Mouse (Mus musculus) midbrain, embryonic 14.5 days (tissue): Measurements from ENCODE around the gene Map2k5. TPM values are rescaled to one million over a fixed set of nuclear protein-coding genes. Genes with fewer than 3 reads are reported as not detected.

ENCODE experiments used
- ATAC-seq: fragments of 200-750 bp; cut with Nextera tagmentation; 2 replicates; pipeline ENCODE4 v1.8.0; 2017; ENCODE audit warnings: moderate number of reproducible peaks, moderate library complexity; ENCODE audit not compliant: low FRiP score, low TSS enrichment
- DNase-seq: peaks from one replicate; pipeline ENCODE4 v3.0.0-alpha.2; 2015
- H3K27ac ChIP-seq: fragments of 300-500 bp; sonication (generic); replicated peaks from 2 replicates; pipeline ENCODE4 v1.5.1; 2014; ENCODE audit warnings: mild to moderate bottlenecking, low read depth, low read length, moderate library complexity
- H3K27me3 ChIP-seq: fragments of 300-500 bp; sonication (generic); 2 replicates; pipeline ENCODE4 v1.6.1; 2014; ENCODE audit warnings: low read length, control low read depth, mixed read lengths; ENCODE audit not compliant: control insufficient read depth, insufficient read depth
- H3K36me3 ChIP-seq: fragments of 300-500 bp; sonication (generic); 2 replicates; pipeline ENCODE4 v1.6.1; 2014; ENCODE audit warnings: low read length, control low read depth; ENCODE audit not compliant: control insufficient read depth, insufficient read depth
- H3K4me1 ChIP-seq: fragments of 300-500 bp; sonication (generic); 2 replicates; pipeline ENCODE4 v1.6.1; 2014; ENCODE audit warnings: mild to moderate bottlenecking, antibody characterized with exemption, low read length, control low read depth; ENCODE audit not compliant: control insufficient read depth, insufficient read depth
- H3K4me2 ChIP-seq: fragments of 300-500 bp; sonication (generic); 2 replicates; pipeline ENCODE4 v1.6.1; 2014; ENCODE audit warnings: mild to moderate bottlenecking, low read length, moderate library complexity
- H3K4me3 ChIP-seq: fragments of 300-500 bp; sonication (generic); replicated peaks from 2 replicates; pipeline ENCODE4 v1.5.1; 2014; ENCODE audit warnings: low read depth, low read length
- H3K9ac ChIP-seq: fragments of 300-500 bp; sonication (generic); replicated peaks from 2 replicates; pipeline ENCODE4 v1.6.1; 2014; ENCODE audit warnings: mild to moderate bottlenecking, low read length, moderate library complexity
- H3K9me3 ChIP-seq: fragments of 300-500 bp; sonication (generic); 2 replicates; pipeline ENCODE4 v1.6.1; 2016; ENCODE audit warnings: low read length, control low read depth, mixed read lengths; ENCODE audit not compliant: control insufficient read depth
- WGBS: fragments of 180-500 bp; shearing (Covaris S2); extraction: QIAGEN DNeasy Blood & Tissue Kit; methylation state at CpG from one replicate; pipeline ENCODE4 v1.1.7; 2014; 5-methylcytosine and 5-hydroxymethylcytosine counted together
- polyA plus RNA-seq: library from polyadenylated mRNA; unstranded; fragments of >200 nt; fragmentation: Nextera tagmentation; extraction: Ambion mirVana; gene quantifications from 2 replicates; pipeline ENCODE4 v1.2.1, GENCODE M21; 2014

The Map2k5 gene
- polyA plus RNA-seq, 1 experiment from 2014 or later: 43.9 TPM

DNA sequence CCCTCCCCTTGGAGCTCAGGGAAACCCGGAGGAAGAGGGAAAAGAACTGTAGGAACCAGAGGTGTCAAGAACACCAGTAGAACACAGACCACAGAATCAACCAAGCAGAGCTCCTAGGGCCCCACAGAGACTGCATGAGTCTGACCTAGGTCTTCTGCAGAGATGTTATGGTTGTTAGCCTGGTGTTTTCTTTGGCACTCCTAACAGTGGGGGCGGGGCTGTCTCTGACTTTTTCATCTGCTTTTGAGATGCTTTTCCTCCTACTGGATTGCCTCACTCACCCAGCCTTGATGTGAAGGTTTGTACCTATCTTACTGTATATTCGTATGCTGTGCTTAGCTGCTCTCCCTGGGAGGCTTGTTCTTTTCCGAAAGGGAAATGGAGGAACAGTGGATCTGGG, 23.5 kb downstream of the Map2k5 start:
- Histone ChIP-seq H3K36me3 (0 out of 2 replicates have a peak, but pooled peaks cover 5% of the 10 kb centered on the region), H3K4me3 (no peak overlapping the region), H3K4me1 (no peaks in the 10 kb centered on the region), H3K9me3 (no peaks in the 10 kb centered on the region), H3K27me3 (no peaks in the 10 kb centered on the region), H3K27ac (no peak overlapping the region), H3K9ac (no peak overlapping the region), H3K4me2 (no peak overlapping the region)
- WGBS: 89% methylated on average over 4 of the region's 4 CpGs
- no peak for ATAC-seq
- no peak for DNase-seq

DNA sequence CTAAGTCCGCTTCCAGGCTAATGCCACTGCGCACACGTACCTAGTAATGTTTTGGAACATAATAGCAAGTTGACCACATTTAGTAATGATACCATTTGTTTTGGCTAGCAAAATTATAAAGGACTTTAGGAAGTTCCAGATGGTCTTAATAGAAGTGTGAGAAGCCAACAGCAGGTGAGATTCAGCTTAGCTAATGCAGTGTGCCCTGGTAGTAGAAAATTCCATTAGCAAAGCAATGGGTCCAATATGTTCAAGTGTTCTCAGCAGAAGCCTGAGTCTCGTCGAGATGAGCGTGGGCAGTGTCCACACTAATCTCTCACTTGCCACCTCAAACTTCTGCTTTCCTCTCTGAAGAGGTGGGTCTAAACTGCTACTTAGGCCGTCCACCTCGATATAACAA, 27.7 kb downstream of the Map2k5 start:
- Histone ChIP-seq H3K4me1 (no peaks in the 10 kb centered on the region), H3K4me2 (no peak overlapping the region), H3K36me3 (0 out of 2 replicates have a peak, but pooled peaks cover under 1% of the 10 kb centered on the region), H3K27me3 (no peaks in the 10 kb centered on the region), H3K27ac (no peak overlapping the region), H3K9me3 (no peaks in the 10 kb centered on the region), H3K9ac (no peak overlapping the region), H3K4me3 (no peak overlapping the region)
- WGBS: 93% methylated on average over 8 of the region's 8 CpGs
- no peak for DNase-seq
- ATAC-seq: no peak

DNA sequence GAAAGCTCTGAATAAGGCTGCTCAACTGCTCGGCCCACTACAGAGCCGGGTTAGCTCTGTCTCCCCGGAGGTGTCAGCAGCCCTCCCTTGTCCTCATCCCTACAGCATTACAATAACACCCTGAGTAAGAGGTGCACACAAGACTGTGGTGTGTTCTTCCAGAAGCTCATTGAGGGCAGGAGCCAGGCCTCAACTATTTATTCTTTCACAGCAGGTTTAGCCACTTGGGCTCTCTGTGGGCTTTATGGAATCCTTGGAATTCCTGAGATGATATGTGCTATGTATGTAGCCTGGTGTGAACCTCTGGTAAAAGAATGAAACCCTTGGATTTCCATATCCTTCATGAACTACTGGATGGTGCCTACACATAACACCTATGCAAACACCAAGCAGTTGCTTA, 28.5 kb downstream of the Map2k5 start:
- DNase-seq (no peak), ATAC-seq (no peak)
- Histone ChIP-seq H3K27me3 (no peaks in the 10 kb centered on the region), H3K4me3 (no peak overlapping the region), H3K36me3 (no peaks in the 10 kb centered on the region), H3K27ac (no peak overlapping the region), H3K4me1 (no peaks in the 10 kb centered on the region), H3K9ac (no peak overlapping the region), H3K4me2 (no peak overlapping the region), H3K9me3 (no peaks in the 10 kb centered on the region)
- 83% methylated on average over 3 of the region's 3 CpGs for WGBS

DNA sequence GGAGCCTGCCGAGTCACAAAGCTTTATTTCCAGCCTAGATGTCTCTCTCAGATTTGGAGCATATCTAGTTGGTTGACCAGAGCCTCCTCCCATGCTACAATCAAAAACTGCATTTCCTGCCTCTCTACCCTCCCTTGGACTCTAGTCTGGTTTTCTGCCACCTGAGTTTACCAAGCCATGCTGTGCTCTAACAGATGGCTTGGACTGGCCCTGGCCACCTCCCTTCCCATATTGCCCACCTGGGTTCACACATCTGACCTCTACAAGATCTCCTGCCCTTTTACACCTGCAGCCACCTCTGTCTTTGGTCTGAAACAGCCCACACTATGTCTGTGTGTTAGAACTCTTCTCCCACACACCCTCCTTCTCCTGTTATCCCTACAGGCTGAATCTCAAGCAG, 29.6 kb downstream of the Map2k5 start:
- 69% methylated on average over 1 of the region's 1 CpGs for WGBS
- Histone ChIP-seq H3K27me3 (no peaks in the 10 kb centered on the region), H3K4me1 (no peaks in the 10 kb centered on the region), H3K36me3 (no peaks in the 10 kb centered on the region), H3K9ac (no peak overlapping the region), H3K4me3 (no peak overlapping the region), H3K27ac (no peak overlapping the region), H3K4me2 (no peak overlapping the region), H3K9me3 (no peaks in the 10 kb centered on the region)
- DNase-seq (no peak), ATAC-seq (no peak)

DNA sequence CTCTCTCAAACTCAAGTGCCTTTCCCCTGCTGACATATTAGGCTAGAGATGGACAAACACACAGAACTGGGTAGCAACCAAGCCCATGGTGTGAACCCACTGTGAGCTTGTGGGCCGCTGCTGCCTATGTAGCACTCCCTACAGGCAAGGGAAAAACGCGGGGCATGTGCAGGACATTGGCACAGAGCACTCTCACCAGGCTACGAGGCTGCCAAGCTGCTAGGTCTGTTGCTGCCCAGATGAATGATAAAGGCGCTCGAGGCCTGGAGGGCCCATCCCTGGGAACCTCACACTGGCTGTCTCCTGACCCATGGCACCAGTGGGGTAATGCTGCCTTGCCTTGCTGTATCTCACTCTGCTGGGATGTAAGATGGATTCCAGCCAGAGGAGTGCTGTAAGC, 31.7 kb downstream of the Map2k5 start:
- no peak overlapping the region for H3K9ac ChIP-seq
- no peak for DNase-seq
- no peaks in the 10 kb centered on the region for H3K4me1 ChIP-seq
- H3K27ac ChIP-seq: no peak overlapping the region
- ATAC-seq: no peak
- H3K4me2 ChIP-seq: no peak overlapping the region
- no peaks in the 10 kb centered on the region for H3K27me3 ChIP-seq
- H3K4me3 ChIP-seq: no peak overlapping the region
- H3K9me3 ChIP-seq: no peaks in the 10 kb centered on the region
- WGBS: 85% methylated on average over 6 of the region's 6 CpGs
- no peaks in the 10 kb centered on the region for H3K36me3 ChIP-seq

DNA sequence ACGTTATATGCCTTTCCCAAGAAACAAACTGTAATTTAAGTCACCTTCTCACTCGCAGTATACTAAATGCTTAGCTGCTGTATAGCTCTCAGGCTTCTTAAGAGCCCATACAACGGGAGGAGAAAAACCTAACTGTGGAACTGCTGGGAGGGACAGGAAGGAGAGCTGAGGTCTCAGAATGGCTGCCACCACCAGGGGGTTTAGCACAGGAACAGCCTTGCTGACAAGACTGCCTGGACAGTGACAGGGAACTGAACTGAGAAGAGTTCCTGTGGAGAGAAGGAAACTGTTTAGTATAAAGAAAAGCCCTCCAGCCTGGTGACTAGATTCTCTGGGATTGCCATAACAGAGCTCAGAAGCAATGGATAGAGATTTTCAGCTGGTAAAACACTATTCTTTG, 35.9 kb downstream of the Map2k5 start:
- no peak overlapping the region for H3K9ac ChIP-seq
- 78% methylated on average over 3 of the region's 3 CpGs for WGBS
- peaks cover 11% of the 10 kb centered on the region; the same call in 1 of the 2 replicates for H3K4me1 ChIP-seq
- no peak overlapping the region for H3K4me2 ChIP-seq
- no peak overlapping the region for H3K27ac ChIP-seq
- H3K27me3 ChIP-seq: no peaks in the 10 kb centered on the region
- no peak overlapping the region for H3K4me3 ChIP-seq
- H3K9me3 ChIP-seq: no peaks in the 10 kb centered on the region
- ATAC-seq (no peak), DNase-seq (no peak)
- peaks cover 6% of the 10 kb centered on the region; the same call in 1 of the 2 replicates for H3K36me3 ChIP-seq

DNA sequence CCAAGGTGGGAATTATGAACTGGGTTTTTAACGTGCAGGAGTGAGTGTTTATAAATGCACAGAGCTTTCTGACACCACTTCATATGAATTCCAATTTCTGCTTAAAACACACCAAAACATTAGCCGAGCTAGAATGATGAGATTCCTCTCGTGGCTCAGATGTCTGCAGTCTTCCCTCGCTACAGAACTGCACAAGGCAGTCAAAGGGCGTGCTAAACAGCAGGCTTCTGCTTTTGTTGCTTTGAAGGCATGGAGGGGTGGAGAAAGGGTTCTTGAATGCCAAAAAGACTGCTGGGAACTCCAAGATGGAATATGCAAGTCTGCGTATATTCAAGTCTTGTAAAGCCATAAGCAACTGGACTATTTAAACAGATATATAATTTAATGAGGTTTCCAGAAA, 38.4 kb downstream of the Map2k5 start:
- DNase-seq: peak; percentile 55

DNA sequence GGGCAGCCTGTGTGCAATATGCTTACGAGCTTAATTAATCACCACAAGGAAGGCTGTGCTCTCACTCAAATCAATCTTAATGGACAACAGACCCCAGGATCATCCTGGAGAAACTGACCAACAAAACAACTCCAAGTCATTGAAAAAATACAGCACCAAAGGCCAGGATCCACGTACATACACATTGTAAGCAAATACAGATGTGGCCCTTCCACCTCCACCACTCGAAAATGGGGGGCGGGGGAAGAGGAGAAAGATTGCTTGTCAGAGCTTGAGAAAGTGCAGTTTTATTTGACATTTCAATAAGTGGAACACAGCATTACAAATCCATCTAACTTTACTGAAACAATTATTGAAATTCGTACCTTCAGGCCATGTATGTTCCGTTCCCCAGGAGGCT, 39.0 kb downstream of the Map2k5 start:
- Histone ChIP-seq H3K4me3 (no peak overlapping the region), H3K36me3 (peaks cover 8% of the 10 kb centered on the region; the same call in 1 of the 2 replicates)
- ATAC-seq: no peak

More for the DNA sequence above, 38.4 kb downstream of the Map2k5 start:
- H3K27me3 ChIP-seq: no peaks in the 10 kb centered on the region
- no peak overlapping the region for H3K4me3 ChIP-seq
- no peak overlapping the region for H3K27ac ChIP-seq
- ATAC-seq: no peak
- H3K36me3 ChIP-seq: peaks cover 8% of the 10 kb centered on the region; the same call in 1 of the 2 replicates
- peaks cover 11% of the 10 kb centered on the region; the same call in 1 of the 2 replicates for H3K4me1 ChIP-seq
- WGBS: 25% methylated on average over 6 of the region's 6 CpGs
- H3K9me3 ChIP-seq: no peaks in the 10 kb centered on the region
- H3K9ac ChIP-seq: no peak overlapping the region
- H3K4me2 ChIP-seq: no peak overlapping the region

DNA sequence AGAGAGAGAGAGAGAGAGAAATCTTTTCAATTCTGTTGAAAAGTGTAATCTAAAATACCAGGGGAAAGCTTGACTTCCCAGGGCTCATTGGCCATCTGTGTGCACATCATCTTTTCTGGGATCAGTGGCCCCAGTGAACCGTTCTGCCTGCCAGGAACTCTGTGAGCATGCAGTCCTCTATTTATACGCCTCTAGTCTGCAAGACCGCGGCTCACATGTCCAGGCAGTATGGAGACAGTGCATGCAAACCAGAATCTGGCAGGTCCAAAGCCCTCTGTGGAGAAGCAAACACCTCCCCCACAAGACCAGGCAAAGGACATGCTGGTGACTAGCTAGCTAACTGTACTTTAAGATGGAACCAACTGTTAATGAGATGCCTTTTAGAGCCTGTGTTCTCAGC, 41.9 kb downstream of the Map2k5 start:
- Histone ChIP-seq H3K4me1 (peaks cover 11% of the 10 kb centered on the region; the same call in 1 of the 2 replicates), H3K9ac (no peak overlapping the region), H3K4me3 (no peak overlapping the region), H3K9me3 (no peaks in the 10 kb centered on the region), H3K27me3 (no peaks in the 10 kb centered on the region), H3K4me2 (no peak overlapping the region), H3K27ac (no peak overlapping the region), H3K36me3 (peaks cover 8% of the 10 kb centered on the region; the same call in 1 of the 2 replicates)
- 98% methylated on average over 4 of the region's 4 CpGs for WGBS
- DNase-seq (no peak), ATAC-seq (no peak)

More for the DNA sequence above, 39.0 kb downstream of the Map2k5 start:
- 78% methylated on average over 6 of the region's 6 CpGs for WGBS
- H3K9me3 ChIP-seq: no peaks in the 10 kb centered on the region
- no peak overlapping the region for H3K4me2 ChIP-seq
- no peak overlapping the region for H3K9ac ChIP-seq
- H3K4me1 ChIP-seq: peaks cover 11% of the 10 kb centered on the region; the same call in 1 of the 2 replicates
- peak; percentile 41 for DNase-seq
- no peak overlapping the region for H3K27ac ChIP-seq
- no peaks in the 10 kb centered on the region for H3K27me3 ChIP-seq
